Mouse (Mus musculus): ENCODE results near the gene Clec9a.

DNA sequence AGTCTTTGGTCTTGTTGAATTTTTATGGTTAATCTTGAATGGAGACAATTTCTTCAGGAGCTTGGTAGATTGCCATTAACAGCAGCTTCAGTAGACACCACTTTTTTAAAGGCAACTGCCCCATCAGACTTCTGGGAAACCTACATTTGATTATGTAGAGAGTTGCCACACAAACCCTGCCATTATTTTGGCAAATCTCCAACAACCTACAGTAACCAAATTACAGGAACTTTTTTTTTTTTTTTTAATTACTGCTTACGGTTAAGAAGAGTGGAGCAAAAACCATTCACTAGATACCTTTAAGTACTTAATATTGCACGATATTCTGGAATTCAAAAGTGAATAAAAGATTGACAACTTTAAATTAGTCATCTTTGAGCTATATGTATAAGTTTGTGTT is 49.1 kb upstream of the Clec9a start:
- no peak for TF ChIP-seq CTCF (IDR thresholded peaks at IDR 0.05; ENCODE audit: control insufficient read depth, insufficient read depth, insufficient replicate concordance, low read depth, low read length)
- no peak for TF ChIP-seq POLR2A (IDR thresholded peaks at IDR 0.05; ENCODE audit: control insufficient read depth, low read depth, low read length)

Measured in testis, adult 2 months (tissue).